Mouse (Mus musculus) ES-E14 (cell line): ENCODE results near the gene Atp6v0e. TPM values are rescaled to one million over a fixed set of nuclear protein-coding genes. Genes with fewer than 3 reads are reported as not detected.
A peak's percentile ranks its signal among the peaks of the same experiment; 100 is the strongest.

ENCODE experiments used
- DNase-seq: peaks from one replicate; pipeline ENCODE4 v3.0.0-alpha.2; 2013; ENCODE audit warnings: low read depth, low spot score
- H3K27ac ChIP-seq: 2 replicates; pipeline ENCODE4 v1.5.1; 2012; ENCODE audit warnings: low read depth, mild to moderate bottlenecking, low read length, moderate library complexity, mixed read lengths; ENCODE audit not compliant: poor library complexity, insufficient read depth, severe bottlenecking
- H3K36me3 ChIP-seq: 2 replicates; pipeline ENCODE4 v1.6.1; 2012; ENCODE audit warnings: mild to moderate bottlenecking, low read length, moderate library complexity, mixed read lengths; ENCODE audit not compliant: control insufficient read depth, poor library complexity, insufficient read depth, severe bottlenecking
- H3K4me1 ChIP-seq, 2 experiments: fragments of 150-350 bp in 1 of 2; sonication (generic) in 1 of 2; 2 replicates each; pipeline ENCODE4 v1.6.1; 2012; ENCODE audit warnings: low read length in 2 of 2, mild to moderate bottlenecking in 1 of 2, mixed read lengths in 1 of 2; ENCODE audit not compliant: control insufficient read depth in 2 of 2, insufficient read depth in 2 of 2, poor library complexity in 1 of 2
- H3K4me3 ChIP-seq, 2 experiments: fragments of 150-350 bp in 1 of 2; sonication (generic) in 1 of 2; 2 replicates each; pipeline ENCODE4 v1.5.1; 2012; ENCODE audit warnings: low read length in 2 of 2, low read depth in 1 of 2, mild to moderate bottlenecking in 1 of 2, mixed read lengths in 1 of 2; ENCODE audit not compliant: insufficient read depth in 1 of 2, poor library complexity in 1 of 2, severe bottlenecking in 1 of 2
- H3K9ac ChIP-seq: 2 replicates; pipeline ENCODE4 v1.6.1; 2012; ENCODE audit warnings: low read depth, mild to moderate bottlenecking, low read length, mixed read lengths; ENCODE audit not compliant: poor library complexity, insufficient read depth, severe bottlenecking
- H3K9me3 ChIP-seq: fragments of 150-350 bp; sonication (generic); 2 replicates; pipeline ENCODE4 v1.6.1; 2012; ENCODE audit warnings: low read depth, mild to moderate bottlenecking, low read length; ENCODE audit not compliant: control insufficient read depth, insufficient read depth
- CHD2 ChIP-seq: IDR thresholded peaks from 2 replicates; pipeline ENCODE4 v1.6.1; 2014; ENCODE audit warnings: mild to moderate bottlenecking, low read depth, low read length, inconsistent platforms
- HCFC1 ChIP-seq: IDR thresholded peaks from 2 replicates; pipeline ENCODE4 v1.6.1; 2012; ENCODE audit warnings: low read length, inconsistent platforms, borderline replicate concordance; ENCODE audit not compliant: insufficient read depth
- MAFK ChIP-seq: IDR thresholded peaks from 2 replicates; pipeline ENCODE4 v1.6.1; 2014; ENCODE audit warnings: mild to moderate bottlenecking, low read depth, low read length, inconsistent platforms; ENCODE audit not compliant: insufficient read depth
- ZC3H11A ChIP-seq: IDR thresholded peaks from 2 replicates; pipeline ENCODE4 v1.6.1; 2012; ENCODE audit warnings: low read depth, mild to moderate bottlenecking, inconsistent platforms, low read length, borderline replicate concordance
- ZNF384 ChIP-seq: IDR thresholded peaks from 2 replicates; pipeline ENCODE4 v1.6.1; 2012; ENCODE audit warnings: low read depth, low read length, inconsistent platforms
- in situ Hi-C, 2 experiments: fragments of 600-800 bp; cut with MboI; formaldehyde crosslinking; loops; one replicate each; pipeline ENCODE4 v1.15.1; 2025; ENCODE audit warnings: low sequenced_read_pairs in 2 of 2, inconsistent platforms in 1 of 2; ENCODE audit not compliant: unreplicated experiment in 2 of 2
- total RNA-seq: library from RNA; depleted of rRNA; stranded (reverse); fragments of 300-350 nt; gene quantifications from 2 replicates; pipeline ENCODE4 v1.2.3, GENCODE M21; 2012; rRNA removed

Atp6v0e gene
- 252 and 291 TPM in 2 replicates for total RNA-seq

DNA sequence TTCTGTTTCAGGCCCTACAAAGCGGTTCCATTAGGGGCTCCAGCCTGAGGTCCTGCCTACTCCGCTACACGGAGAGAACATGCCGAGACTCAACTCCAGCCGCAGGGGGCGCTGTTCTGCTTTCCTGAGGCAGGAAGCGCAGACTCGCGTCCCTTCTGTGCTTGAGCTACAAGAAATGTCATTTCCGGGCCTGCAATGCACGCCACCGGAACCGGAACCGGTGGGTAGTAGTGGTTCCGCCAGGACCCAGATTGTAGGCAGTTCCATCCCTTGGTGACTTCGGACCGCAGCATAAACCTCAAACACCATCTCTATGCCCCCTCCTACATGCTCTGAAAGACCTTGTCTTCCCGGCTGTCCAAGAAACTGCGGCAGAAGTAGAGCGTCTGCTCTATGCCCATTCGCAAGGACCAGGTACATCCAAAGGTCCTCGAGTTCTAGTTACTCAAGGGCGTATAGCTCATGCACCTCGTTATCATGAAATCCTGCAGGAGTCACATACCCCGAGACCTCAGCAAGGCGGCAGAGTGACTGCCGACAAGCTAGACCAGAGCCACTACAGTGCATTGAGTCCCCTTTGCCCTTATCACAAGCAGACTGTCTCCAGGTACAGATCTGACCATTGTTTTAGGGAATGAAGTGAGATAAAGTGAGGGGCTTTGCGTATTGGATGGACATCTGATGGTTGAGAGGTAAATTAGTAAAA, at the start of gene Atp6v0e:
Gene Atp6v0e, plus strand, starts transcription at position 254 of the 706 bp plus-strand sequence.
- no peak within 1 kb of the TSS for H3K27ac ChIP-seq
- in situ Hi-C loops = no loop called here
- peak within 1 kb of the TSS; percentile 75 to 83 for H3K4me3 ChIP-seq
- no peak for TF ChIP-seq CHD2
- TF ChIP-seq HCFC1 = peak; percentile 72; the same call in 1 of the 2 replicates
- TF ChIP-seq ZC3H11A = no peak
- peak; percentile 96 for DNase-seq
- no peaks in the 10 kb centered on the region for H3K9me3 ChIP-seq
- H3K4me1 ChIP-seq = peaks cover 2% of the 10 kb centered on the region in 2 experiments; a peak in 1 of 4 replicates
- H3K9ac ChIP-seq = peak within 1 kb of the TSS; percentile 84
- H3K36me3 ChIP-seq = no peaks in the 10 kb centered on the region

DNA sequence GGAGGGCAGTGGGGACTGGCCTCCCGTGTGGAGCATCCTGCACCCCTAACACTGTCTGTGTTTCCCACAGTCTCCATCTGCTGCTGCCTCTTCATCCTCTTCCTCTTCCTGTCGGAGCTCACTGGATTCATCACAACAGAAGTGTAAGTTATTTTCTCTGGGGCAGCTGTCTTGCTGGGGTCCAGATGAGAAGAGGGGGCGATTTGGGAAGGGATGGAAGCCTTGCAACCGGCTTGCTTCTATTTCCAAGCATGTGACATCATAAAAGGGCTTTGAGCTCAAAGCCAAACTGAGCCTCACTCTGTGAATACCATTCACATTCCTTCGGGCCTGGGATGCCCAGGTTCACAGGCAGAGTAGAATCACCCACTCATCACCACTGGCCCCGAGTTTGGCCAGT, 48.7 kb upstream of the Atp6v0e start:
- Histone ChIP-seq H3K4me3 (no peak overlapping the region), H3K4me1 (peaks cover 0 to 7% of the 10 kb centered on the region in 2 experiments; a peak in 1 of 4 replicates), H3K9me3 (no peaks in the 10 kb centered on the region), H3K9ac (no peak overlapping the region), H3K36me3 (peaks cover 5% of the 10 kb centered on the region; the same call in 1 of the 2 replicates), H3K27ac (no peak overlapping the region)
- no peak for TF ChIP-seq CHD2
- no peak for TF ChIP-seq MAFK
- TF ChIP-seq ZC3H11A = no peak
- no peak for TF ChIP-seq ZNF384
- no peak for TF ChIP-seq HCFC1
- DNase-seq = no peak
- in situ Hi-C loops = no loop called here

DNA sequence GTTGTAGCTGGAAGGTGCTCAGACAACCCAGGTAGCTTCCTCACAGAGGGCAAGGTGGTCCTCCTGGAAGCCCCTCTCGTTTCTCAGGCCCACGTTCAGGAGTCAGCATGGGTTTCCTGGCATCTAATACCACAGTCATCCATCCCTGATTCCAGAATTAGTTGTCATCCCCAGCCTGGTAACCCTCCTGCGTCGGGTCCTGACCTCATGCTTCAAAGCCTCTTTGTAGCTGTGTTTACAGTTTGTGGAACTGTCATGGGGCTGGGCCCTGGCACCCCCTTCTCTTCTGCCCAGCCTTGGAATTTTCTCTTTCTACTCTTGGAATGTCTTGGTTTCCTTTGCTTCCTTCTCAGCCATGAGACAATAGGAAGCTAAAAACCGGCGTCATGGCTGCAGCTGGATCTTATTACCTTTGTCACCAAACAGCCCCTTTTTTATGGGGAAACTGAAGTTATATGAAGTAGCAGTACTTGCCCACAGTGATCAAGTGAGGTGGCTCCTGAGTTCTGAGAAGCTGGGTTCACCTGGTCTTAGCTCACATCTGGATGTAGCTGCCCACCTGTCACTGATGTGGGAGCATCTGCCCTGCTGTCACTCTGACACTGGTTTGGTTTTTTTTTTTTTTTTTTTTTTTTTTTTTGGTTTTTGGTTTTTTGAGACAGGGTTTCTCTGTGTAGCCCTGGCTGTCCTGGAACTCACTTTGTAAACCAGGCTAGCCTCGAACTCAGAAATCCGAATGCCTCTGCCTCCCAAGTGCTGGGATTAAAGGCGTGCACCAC, 48.1 kb upstream of the Atp6v0e start:
- TF ChIP-seq HCFC1 = no peak
- peak; percentile 79 for TF ChIP-seq ZNF384
- H3K4me1 ChIP-seq = peaks cover 0 to 5% of the 10 kb centered on the region in 2 experiments; a peak in 1 of 4 replicates
- no peak overlapping the region for H3K9ac ChIP-seq
- in situ Hi-C loops = no loop called here
- no peaks in the 10 kb centered on the region for H3K9me3 ChIP-seq
- H3K4me3 ChIP-seq = no peak overlapping the region
- DNase-seq = no peak
- peaks cover 5% of the 10 kb centered on the region; the same call in 1 of the 2 replicates for H3K36me3 ChIP-seq
- H3K27ac ChIP-seq = no peak overlapping the region

DNA sequence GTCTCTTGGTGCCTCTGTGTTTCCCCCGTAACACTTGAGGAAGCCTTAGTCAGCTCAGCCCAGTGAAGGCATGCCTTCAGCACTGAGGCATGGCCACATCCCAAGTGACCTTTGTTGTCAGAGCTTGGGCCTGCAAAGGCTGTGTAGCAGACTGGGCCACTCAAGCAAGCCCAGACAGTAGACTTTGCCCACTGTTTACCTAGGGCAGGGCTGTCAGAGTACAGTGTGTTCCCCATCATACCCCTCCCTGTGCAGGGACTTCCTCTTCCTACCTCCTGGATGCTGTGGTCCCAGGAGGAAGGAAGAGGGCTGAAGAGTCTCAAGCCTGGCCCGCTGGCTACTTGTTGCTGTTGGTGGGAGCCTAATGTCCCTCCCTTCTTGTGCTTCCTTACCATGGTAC, 46.3 kb upstream of the Atp6v0e start:
- in situ Hi-C loops = no loop called here
- H3K4me3 ChIP-seq = no peak overlapping the region
- TF ChIP-seq MAFK (no peak), ZNF384 (no peak), CHD2 (no peak), ZC3H11A (no peak), HCFC1 (no peak)
- H3K27ac ChIP-seq = no peak overlapping the region
- no peaks in the 10 kb centered on the region for H3K9me3 ChIP-seq
- peaks cover 8% of the 10 kb centered on the region; the same call in 1 of the 2 replicates for H3K36me3 ChIP-seq
- DNase-seq = no peak
- no peak overlapping the region for H3K9ac ChIP-seq
- H3K4me1 ChIP-seq = no peaks in the 10 kb centered on the region
